Mouse (Mus musculus) bone marrow macrophage, adult 2 months (primary cell): ENCODE measurements around the gene Tff3. TPM values are rescaled to one million over a fixed set of nuclear protein-coding genes. Genes with fewer than 3 reads are reported as not detected.

Source experiments
- H3K27ac ChIP-seq: 2 replicates; pipeline ENCODE4 v1.5.1; 2012; ENCODE audit warnings: low read depth, low read length; ENCODE audit not compliant: insufficient read depth
- H3K4me1 ChIP-seq: 2 replicates; pipeline ENCODE4 v1.6.1; 2012; ENCODE audit warnings: low read length; ENCODE audit not compliant: control insufficient read depth, insufficient read depth
- H3K4me3 ChIP-seq: 2 replicates; pipeline ENCODE4 v1.5.1; 2012; ENCODE audit warnings: mild to moderate bottlenecking, low read length, moderate library complexity; ENCODE audit not compliant: insufficient read depth
- CTCF ChIP-seq: IDR thresholded peaks from 2 replicates; pipeline ENCODE4 v1.5.1; 2012; ENCODE audit warnings: low read depth, mild to moderate bottlenecking, low read length, moderate library complexity
- POLR2A ChIP-seq: IDR thresholded peaks from 2 replicates; pipeline ENCODE4 v1.6.1; 2012; ENCODE audit warnings: mild to moderate bottlenecking, low read depth, low read length, borderline replicate concordance
- polyA plus RNA-seq: library from polyadenylated mRNA; stranded (reverse); fragments of >200 nt; gene quantifications from 2 replicates; pipeline ENCODE4 v1.2.4, GENCODE M21; 2012; ENCODE audit not compliant: missing spikeins, insufficient read depth, insufficient read length

Gene Tff3
- polyA plus RNA-seq, 1 experiment = not detected

- TF ChIP-seq CTCF = no peak
- TF ChIP-seq POLR2A = no peak
- no peaks in the 10 kb centered on the region for H3K4me1 ChIP-seq
- no peak overlapping the region for H3K27ac ChIP-seq
- no peak overlapping the region for H3K4me3 ChIP-seq
Measured at GRCm38 (mm10) chr17:31145998-31146397, 16.6 kb upstream of the Tff3 start.

GRCm38 (mm10) chr17:31144040-31145037, 14.9 kb upstream of the Tff3 start, which contains the start of gene Tff2:
TSS of gene Tff2 (minus strand) at chr17:31144282.
- no peak within 1 kb of the TSS for H3K27ac ChIP-seq
- H3K4me1 ChIP-seq = no peaks in the 10 kb centered on the region
- no peak within 1 kb of the TSS for H3K4me3 ChIP-seq
- no peak for TF ChIP-seq POLR2A
- no peak for TF ChIP-seq CTCF

- Histone ChIP-seq H3K4me1 (no peaks in the 10 kb centered on the region), H3K27ac (no peak overlapping the region), H3K4me3 (no peak overlapping the region)
- TF ChIP-seq POLR2A = no peak
- no peak for TF ChIP-seq CTCF
Measured at GRCm38 (mm10) chr17:31142116-31142515, 12.7 kb upstream of the Tff3 start.

GRCm38 (mm10) chr17:31138398-31138797, 9.0 kb upstream of the Tff3 start:
- TF ChIP-seq CTCF = peak; percentile 89
- no peak for TF ChIP-seq POLR2A
- Histone ChIP-seq H3K4me1 (no peaks in the 10 kb centered on the region), H3K4me3 (no peak overlapping the region), H3K27ac (no peak overlapping the region)

GRCm38 (mm10) chr17:31136821-31137220, 7.4 kb upstream of the Tff3 start:
- Histone ChIP-seq H3K27ac (no peak overlapping the region), H3K4me1 (no peaks in the 10 kb centered on the region), H3K4me3 (no peak overlapping the region)
- TF ChIP-seq POLR2A = no peak

- TF ChIP-seq CTCF (no peak), POLR2A (no peak)
- no peak overlapping the region for H3K4me3 ChIP-seq
- H3K27ac ChIP-seq = no peak overlapping the region
- no peaks in the 10 kb centered on the region for H3K4me1 ChIP-seq
Measured at GRCm38 (mm10) chr17:31136291-31136690, 6.8 kb upstream of the Tff3 start.

GRCm38 (mm10) chr17:31134913-31135312, 5.5 kb upstream of the Tff3 start:
- no peaks in the 10 kb centered on the region for H3K4me1 ChIP-seq
- H3K27ac ChIP-seq = no peak overlapping the region
- TF ChIP-seq CTCF (no peak), POLR2A (no peak)
- H3K4me3 ChIP-seq = no peak overlapping the region

GRCm38 (mm10) chr17:31133776-31134175, 4.3 kb upstream of the Tff3 start:
- no peak for TF ChIP-seq POLR2A
- no peaks in the 10 kb centered on the region for H3K4me1 ChIP-seq
- no peak overlapping the region for H3K27ac ChIP-seq
- no peak overlapping the region for H3K4me3 ChIP-seq

GRCm38 (mm10) chr17:31131269-31131821, 1.9 kb upstream of the Tff3 start:
- Histone ChIP-seq H3K4me3 (no peak overlapping the region), H3K27ac (no peak overlapping the region), H3K4me1 (no peaks in the 10 kb centered on the region)
- no peak for TF ChIP-seq POLR2A
- no peak for TF ChIP-seq CTCF

- H3K4me1 ChIP-seq = no peaks in the 10 kb centered on the region
- H3K27ac ChIP-seq = no peak overlapping the region
- TF ChIP-seq CTCF = no peak
- TF ChIP-seq POLR2A = no peak
- no peak overlapping the region for H3K4me3 ChIP-seq
Measured at GRCm38 (mm10) chr17:31128708-31129318, 633 bp downstream of the Tff3 start.
